Mouse (Mus musculus): ENCODE results near the gene Bmp15.

DNA sequence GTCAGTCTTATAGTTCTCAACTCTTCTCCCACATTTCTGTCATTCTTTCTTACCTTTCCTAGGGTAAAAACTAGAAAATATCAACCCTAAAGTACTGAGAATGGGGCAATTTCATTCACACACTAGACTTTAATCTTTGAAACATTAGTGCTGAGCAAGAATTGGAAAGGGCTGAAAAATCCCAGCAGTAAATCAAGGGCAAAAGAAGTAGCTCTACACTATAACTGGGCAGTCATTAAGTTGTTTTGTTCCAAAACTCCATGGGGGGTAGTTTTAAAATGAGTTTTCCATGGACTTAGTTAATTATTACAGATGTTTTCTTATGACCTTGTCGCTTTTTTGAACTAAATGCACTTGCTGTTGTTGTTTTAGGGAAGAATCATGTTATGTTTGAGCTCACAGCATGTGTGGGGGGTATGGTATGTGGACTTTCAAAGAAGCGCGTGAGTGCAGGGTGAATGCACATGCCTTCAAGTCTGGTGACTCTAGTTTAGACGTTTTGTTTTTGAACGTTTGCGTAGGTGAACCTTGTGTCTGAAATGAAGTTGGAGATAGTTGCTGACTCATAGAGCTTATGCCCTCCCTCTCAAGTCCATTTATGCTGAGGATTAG lies 37.1 kb upstream of the Bmp15 start:
- no peak for TF ChIP-seq POLR2A (IDR thresholded peaks at IDR 0.05; ENCODE audit: low read depth, low read length)
- no peak for TF ChIP-seq CTCF (conservative IDR thresholded peaks at IDR 0.05 in 1 of 2, IDR thresholded peaks at IDR 0.05 in 1 of 2; ENCODE audit: low read depth in 2 of 2, low read length in 2 of 2)
- TF ChIP-seq EP300 (IDR thresholded peaks at IDR 0.05; ENCODE audit: low read length): no peak
- TF ChIP-seq USF1 (IDR thresholded peaks at IDR 0.05; ENCODE audit: low read depth, low read length): no peak
- TF ChIP-seq MAX (IDR thresholded peaks at IDR 0.05; ENCODE audit: low read length): no peak
- TF ChIP-seq GABPA (IDR thresholded peaks at IDR 0.05; ENCODE audit: insufficient replicate concordance, low read depth, low read length): no peak
- no peak for TF ChIP-seq KAT2A (IDR thresholded peaks at IDR 0.05; ENCODE audit: insufficient replicate concordance, low read length)
- no peak for TF ChIP-seq ZNF384 (IDR thresholded peaks at IDR 0.05; ENCODE audit: low read depth, low read length)
- TF ChIP-seq SMC3 (IDR thresholded peaks at IDR 0.05; ENCODE audit: low read depth, low read length): no peak
- TF ChIP-seq RAD21 (IDR thresholded peaks at IDR 0.05; ENCODE audit: low read depth, low read length): no peak
- TF ChIP-seq NRF1 (IDR thresholded peaks at IDR 0.05; ENCODE audit: low read depth, low read length): no peak
- no peak for TF ChIP-seq ZC3H11A (IDR thresholded peaks at IDR 0.05; ENCODE audit: low read depth, low read length)
- TF ChIP-seq CHD1 (IDR thresholded peaks at IDR 0.05; ENCODE audit: low read depth, low read length): no peak
